Mouse (Mus musculus) embryonic facial prominence, embryonic 11.5 days (tissue): ENCODE measurements around the gene Rnf208. TPM values are rescaled to one million over a fixed set of nuclear protein-coding genes. Genes with fewer than 3 reads are reported as not detected.
A peak's percentile ranks its signal among the peaks of the same experiment; 100 is the strongest.

Experiments
- ATAC-seq: fragments of 200-750 bp; cut with Nextera tagmentation; replicated peaks from 2 replicates; pipeline ENCODE4 v1.8.0; 2017; ENCODE audit warnings: low read depth; ENCODE audit not compliant: insufficient number of reproducible peaks, low FRiP score, low TSS enrichment
- DNase-seq: peaks from one replicate; pipeline ENCODE4 v3.0.0-alpha.2; 2015; ENCODE audit warnings: low spot score
- H3K27ac ChIP-seq: fragments of 300-500 bp; sonication (generic); replicated peaks from 2 replicates; pipeline ENCODE4 v1.5.1; 2014; ENCODE audit warnings: mild to moderate bottlenecking, low read depth, low read length, control low read depth
- H3K27me3 ChIP-seq: fragments of 300-500 bp; sonication (generic); 2 replicates; pipeline ENCODE4 v1.6.1; 2014; ENCODE audit warnings: mild to moderate bottlenecking, low read length, moderate library complexity, mixed read lengths; ENCODE audit not compliant: control insufficient read depth, insufficient read depth
- H3K36me3 ChIP-seq: fragments of 300-500 bp; sonication (generic); replicated peaks from 2 replicates; pipeline ENCODE4 v1.6.1; 2014; ENCODE audit warnings: low read depth, mild to moderate bottlenecking, low read length, moderate library complexity, mixed read lengths; ENCODE audit not compliant: control insufficient read depth, insufficient read depth
- H3K4me1 ChIP-seq: fragments of 300-500 bp; sonication (generic); 2 replicates; pipeline ENCODE4 v1.6.1; 2014; ENCODE audit warnings: low read length, mixed read lengths; ENCODE audit not compliant: control insufficient read depth, insufficient read depth
- H3K4me2 ChIP-seq: fragments of 300-500 bp; sonication (generic); 2 replicates; pipeline ENCODE4 v1.6.1; 2014; ENCODE audit warnings: low read depth, mild to moderate bottlenecking, control low read depth, low read length, moderate library complexity
- H3K4me3 ChIP-seq: fragments of 300-500 bp; sonication (generic); 2 replicates; pipeline ENCODE4 v1.5.1; 2014; ENCODE audit warnings: low read depth, low read length, control low read depth
- H3K9ac ChIP-seq: fragments of 300-500 bp; sonication (generic); replicated peaks from 2 replicates; pipeline ENCODE4 v1.6.1; 2014; ENCODE audit warnings: mild to moderate bottlenecking, control low read depth, low read length
- H3K9me3 ChIP-seq: fragments of 300-500 bp; sonication (generic); replicated peaks from 2 replicates; pipeline ENCODE4 v1.6.1; 2016; ENCODE audit warnings: mild to moderate bottlenecking, low read length, inconsistent platforms, mixed read lengths; ENCODE audit not compliant: control insufficient read depth
- WGBS: fragments of 180-500 bp; shearing (Covaris S2); extraction: QIAGEN DNeasy Blood & Tissue Kit; methylation state at CpG from one replicate; pipeline ENCODE4 v1.1.7; 2014; 5-methylcytosine and 5-hydroxymethylcytosine counted together
- polyA plus RNA-seq: library from polyadenylated mRNA; unstranded; fragments of >200 nt; fragmentation: Nextera tagmentation; extraction: Ambion mirVana; gene quantifications from 2 replicates; pipeline ENCODE4 v1.2.1, GENCODE M21; 2014

Rnf208 gene
- polyA plus RNA-seq, 1 experiment from 2014 or later = 7.4 TPM

GRCm38 (mm10) chr2:25197946-25198345 is 44.1 kb upstream of the Rnf208 start:
- Histone ChIP-seq H3K4me1 (no peaks in the 10 kb centered on the region; the same call in none of the 2 replicates), H3K4me3 (no peak overlapping the region), H3K36me3 (peaks cover 7% of the 10 kb centered on the region), H3K27me3 (peaks cover 18% of the 10 kb centered on the region), H3K4me2 (no peak overlapping the region), H3K27ac (no peak overlapping the region), H3K9me3 (no peaks in the 10 kb centered on the region), H3K9ac (no peak overlapping the region)
- no peak for ATAC-seq
- DNase-seq = no peak

DNA sequence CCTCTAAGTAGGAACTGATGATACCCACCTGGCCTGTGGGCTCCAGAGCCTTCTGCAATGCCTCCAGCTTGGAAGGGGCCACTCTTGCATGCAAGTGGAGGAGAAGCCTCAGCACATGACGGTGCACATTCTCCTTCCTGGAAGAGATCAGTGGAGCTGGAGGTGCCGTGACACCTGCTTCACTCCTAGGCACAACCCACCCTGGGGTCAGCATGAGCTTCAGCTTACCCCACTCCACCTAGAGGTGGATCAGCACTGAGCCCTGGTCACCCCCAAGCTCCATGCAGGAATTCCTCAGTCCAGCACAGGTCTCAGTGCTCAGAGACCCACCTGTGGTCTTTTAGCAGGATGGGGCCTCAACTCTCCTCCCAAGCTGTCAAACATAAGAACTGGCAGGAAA is 41.4 kb upstream of the Rnf208 start:
- H3K9me3 ChIP-seq = no peaks in the 10 kb centered on the region
- peaks cover 14% of the 10 kb centered on the region for H3K36me3 ChIP-seq
- 96% methylated on average over 2 of the region's 2 CpGs for WGBS

GRCm38 (mm10) chr2:25203631-25204214 is 38.3 kb upstream of the Rnf208 start:
- DNase-seq (no peak), ATAC-seq (no peak)
- peaks cover 14% of the 10 kb centered on the region for H3K36me3 ChIP-seq
- no peak overlapping the region for H3K4me2 ChIP-seq
- H3K9ac ChIP-seq = no peak overlapping the region
- H3K9me3 ChIP-seq = no peaks in the 10 kb centered on the region
- H3K4me1 ChIP-seq = no peaks in the 10 kb centered on the region
- 69% methylated on average over 4 of the region's 4 CpGs for WGBS
- no peak overlapping the region for H3K27ac ChIP-seq
- H3K27me3 ChIP-seq = no peaks in the 10 kb centered on the region
- H3K4me3 ChIP-seq = no peak overlapping the region

More for the DNA sequence above, 41.4 kb upstream of the Rnf208 start:
- no peak overlapping the region for H3K4me3 ChIP-seq
- no peak overlapping the region for H3K9ac ChIP-seq
- no peak overlapping the region for H3K27ac ChIP-seq
- no peaks in the 10 kb centered on the region for H3K4me1 ChIP-seq
- DNase-seq = no peak
- H3K4me2 ChIP-seq = no peak overlapping the region
- ATAC-seq = no peak
- peaks cover 7% of the 10 kb centered on the region for H3K27me3 ChIP-seq

GRCm38 (mm10) chr2:25207593-25207992 is 34.5 kb upstream of the Rnf208 start:
- no peak overlapping the region for H3K4me2 ChIP-seq
- H3K27me3 ChIP-seq = no peaks in the 10 kb centered on the region
- ATAC-seq (no peak), DNase-seq (no peak)
- WGBS = 92% methylated on average over 1 of the region's 1 CpGs
- H3K36me3 ChIP-seq = peaks cover 9% of the 10 kb centered on the region
- H3K4me3 ChIP-seq = no peak overlapping the region
- peaks cover 8% of the 10 kb centered on the region for H3K4me1 ChIP-seq
- H3K9ac ChIP-seq = no peak overlapping the region
- H3K9me3 ChIP-seq = no peaks in the 10 kb centered on the region
- no peak overlapping the region for H3K27ac ChIP-seq

DNA sequence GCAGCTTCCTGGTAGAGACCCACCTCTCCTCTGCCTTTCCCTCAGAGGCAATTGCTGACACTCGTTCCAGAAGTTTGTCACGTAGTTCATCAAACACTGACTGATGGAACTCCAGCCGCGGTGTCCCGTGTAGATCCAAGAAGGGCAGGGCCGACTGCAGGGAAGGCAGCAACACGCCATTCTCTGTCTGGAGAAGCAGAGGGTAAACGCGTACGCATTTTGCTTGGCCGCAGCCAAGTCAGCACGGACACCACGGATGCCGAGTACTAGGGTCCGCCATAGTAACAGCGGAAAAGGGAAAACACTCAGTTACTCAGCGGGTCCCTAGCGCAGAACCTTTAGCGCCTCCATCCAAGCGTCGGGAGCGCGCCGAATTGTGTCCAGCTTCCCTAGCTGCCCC is 31.4 kb upstream of the Rnf208 start:
- Histone ChIP-seq H3K9me3 (no peaks in the 10 kb centered on the region), H3K36me3 (no peaks in the 10 kb centered on the region; the same call in 1 of the 2 replicates), H3K4me3 (peak overlapping the region; percentile 82), H3K4me2 (peak overlapping the region; percentile 87), H3K4me1 (peaks cover 8% of the 10 kb centered on the region), H3K9ac (peak overlapping the region; percentile 91), H3K27ac (peak overlapping the region; percentile 53), H3K27me3 (no peaks in the 10 kb centered on the region)
- DNase-seq (no peak), ATAC-seq (0 out of 2 replicates have a peak, but pooled peaks have one; percentile 10)
- WGBS = 1% methylated on average over 24 of the region's 24 CpGs

- H3K4me2 ChIP-seq = peak within 1 kb of the TSS; percentile 87
- H3K9ac ChIP-seq = peak within 1 kb of the TSS; percentile 91
- no peaks in the 10 kb centered on the region for H3K36me3 ChIP-seq
- peak within 1 kb of the TSS; percentile 82 for H3K4me3 ChIP-seq
- H3K27me3 ChIP-seq = no peaks in the 10 kb centered on the region
- peak; percentile 94 for DNase-seq
- peak within 1 kb of the TSS; percentile 53 for H3K27ac ChIP-seq
- WGBS = under 1% methylated on average over 44 of the region's 44 CpGs
- ATAC-seq = peak; percentile 89
- no peaks in the 10 kb centered on the region for H3K9me3 ChIP-seq
- peaks cover 8% of the 10 kb centered on the region for H3K4me1 ChIP-seq
These were observed 30.9 kb upstream of the Rnf208 start, which contains the start of gene Nelfb for GRCm38 (mm10) chr2:25211121-25211670. Nelfb (minus strand) TSS chr2:25211489.

- Histone ChIP-seq H3K9me3 (no peaks in the 10 kb centered on the region), H3K36me3 (no peaks in the 10 kb centered on the region), H3K27ac (no peak overlapping the region), H3K27me3 (no peaks in the 10 kb centered on the region), H3K4me3 (no peak overlapping the region), H3K4me2 (no peak overlapping the region), H3K4me1 (peaks cover 8% of the 10 kb centered on the region), H3K9ac (no peak overlapping the region)
- no peak for DNase-seq
- WGBS = 72% methylated on average over 23 of the region's 23 CpGs
- no peak for ATAC-seq
These were observed 28.7 kb upstream of the Rnf208 start for GRCm38 (mm10) chr2:25213266-25213865.

DNA sequence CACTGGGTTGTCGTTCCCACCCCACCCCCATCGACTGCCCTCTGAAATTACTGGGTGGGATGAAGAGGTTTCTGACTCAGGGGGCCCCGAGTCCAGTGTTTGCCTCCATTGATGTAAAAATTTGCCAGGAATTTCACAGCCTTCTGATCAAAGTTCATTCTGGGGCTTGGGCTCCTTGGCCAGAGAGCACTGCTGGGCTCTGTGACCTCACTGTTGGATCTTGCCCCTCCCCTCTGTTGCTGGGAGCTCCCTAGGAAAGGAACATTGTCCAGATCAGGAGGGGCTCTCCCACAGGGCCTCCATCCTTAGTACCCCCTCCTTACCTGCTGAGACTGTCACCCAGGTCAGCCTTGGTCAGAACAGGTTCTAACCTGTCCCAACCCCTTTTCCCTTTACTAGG is 27.6 kb upstream of the Rnf208 start, which contains the start of gene Stpg3:
TSS of gene Stpg3 (minus strand) at position 194 of the 400 bp plus-strand sequence.
- Histone ChIP-seq H3K4me3 (no peak within 1 kb of the TSS), H3K9me3 (no peaks in the 10 kb centered on the region), H3K4me2 (no peak within 1 kb of the TSS), H3K4me1 (peaks cover 8% of the 10 kb centered on the region), H3K9ac (no peak within 1 kb of the TSS), H3K27me3 (no peaks in the 10 kb centered on the region), H3K27ac (no peak within 1 kb of the TSS), H3K36me3 (no peaks in the 10 kb centered on the region)
- DNase-seq = no peak
- ATAC-seq = no peak
- WGBS = 66% methylated on average over 3 of the region's 3 CpGs
